Mouse (Mus musculus) MEL (cell line): ENCODE data around the gene Usf1.

ENCODE experiments used
- CTCF ChIP-seq, 3 experiments: IDR thresholded peaks in 2 of 3; conservative IDR thresholded peaks in 1 of 3; 2 replicates each; pipeline ENCODE4 v1.5.1; 2011 to 2012; ENCODE audit warnings: low read length in 3 of 3, low read depth in 2 of 3, mild to moderate bottlenecking in 2 of 3, improper control_type of control experiment in 1 of 3, inconsistent platforms in 1 of 3, mixed read lengths in 1 of 3, moderate library complexity in 1 of 3; ENCODE audit not compliant: control insufficient read depth in 1 of 3, insufficient read depth in 1 of 3, poor library complexity in 1 of 3, severe bottlenecking in 1 of 3
- MEF2A ChIP-seq: IDR thresholded peaks from 2 replicates; pipeline ENCODE4 v1.6.1; 2014; ENCODE audit warnings: low read depth, mild to moderate bottlenecking, inconsistent platforms, low read length, improper control_type of control experiment; ENCODE audit not compliant: poor library complexity, insufficient replicate concordance, severe bottlenecking; ENCODE audit errors: extremely low read depth
- POLR2A ChIP-seq, 2 experiments: IDR thresholded peaks; 2 replicates each; pipeline ENCODE4 v1.6.1; 2011 to 2012; ENCODE audit warnings: low read length in 2 of 2, mild to moderate bottlenecking in 2 of 2, control low read depth in 1 of 2, improper control_type of control experiment in 1 of 2, low read depth in 1 of 2, moderate library complexity in 1 of 2; ENCODE audit not compliant: control insufficient read depth in 1 of 2, insufficient read depth in 1 of 2, poor library complexity in 1 of 2
- ZKSCAN1 ChIP-seq: IDR thresholded peaks from 2 replicates; pipeline ENCODE4 v1.6.1; 2012; ENCODE audit warnings: low read depth, mild to moderate bottlenecking, inconsistent platforms, low read length, improper control_type of control experiment, moderate library complexity
- ZMIZ1 ChIP-seq: IDR thresholded peaks from 2 replicates; pipeline ENCODE4 v1.6.1; 2012; ENCODE audit warnings: low read depth, mild to moderate bottlenecking, inconsistent platforms, low read length, improper control_type of control experiment, moderate library complexity
- ZNF384 ChIP-seq: IDR thresholded peaks from 2 replicates; pipeline ENCODE4 v1.6.1; 2012; ENCODE audit warnings: low read depth, mild to moderate bottlenecking, inconsistent platforms, low read length, improper control_type of control experiment

- TF ChIP-seq POLR2A (IDR thresholded peaks at IDR 0.05; ENCODE audit: control insufficient read depth in 1 of 2, insufficient read depth in 1 of 2, low read depth in 1 of 2, low read length in 2 of 2, poor library complexity in 1 of 2): no peak
- TF ChIP-seq CTCF (IDR thresholded peaks at IDR 0.05 in 2 of 3, conservative IDR thresholded peaks at IDR 0.05 in 1 of 3; ENCODE audit: control insufficient read depth in 1 of 3, insufficient read depth in 1 of 3, low read depth in 2 of 3, low read length in 3 of 3, poor library complexity in 1 of 3, severe bottlenecking in 1 of 3): no peak
- no peak for TF ChIP-seq ZKSCAN1
- TF ChIP-seq ZMIZ1: no peak
- no peak for TF ChIP-seq MEF2A
- peak; percentile 68 for TF ChIP-seq ZNF384
These were observed 54.8 kb downstream of the Usf1 start for GRCm38 (mm10) chr1:171465749-171466412.
